Mouse (Mus musculus) embryonic facial prominence, embryonic 14.5 days (tissue): ENCODE measurements around the gene Max. TPM values are rescaled to one million over a fixed set of nuclear protein-coding genes. Genes with fewer than 3 reads are reported as not detected.

Experiments
- ATAC-seq: fragments of 200-750 bp; cut with Nextera tagmentation; 2 replicates; pipeline ENCODE4 v1.8.0; 2017; ENCODE audit warnings: low read depth, moderate number of reproducible peaks, moderate TSS enrichment
- DNase-seq: peaks from one replicate; pipeline ENCODE4 v3.0.0-alpha.2; 2015; ENCODE audit warnings: low spot score
- H3K27ac ChIP-seq: fragments of 300-500 bp; sonication (generic); replicated peaks from 2 replicates; pipeline ENCODE4 v1.5.1; 2014; ENCODE audit warnings: low read depth, mild to moderate bottlenecking, low read length, moderate library complexity
- H3K27me3 ChIP-seq: fragments of 300-500 bp; sonication (generic); replicated peaks from 2 replicates; pipeline ENCODE4 v1.6.1; 2014; ENCODE audit warnings: low read length; ENCODE audit not compliant: control insufficient read depth, insufficient read depth
- H3K36me3 ChIP-seq: fragments of 300-500 bp; sonication (generic); 2 replicates; pipeline ENCODE4 v1.6.1; 2014; ENCODE audit warnings: low read length, mixed read lengths; ENCODE audit not compliant: control insufficient read depth, insufficient read depth
- H3K4me1 ChIP-seq: fragments of 300-500 bp; sonication (generic); 2 replicates; pipeline ENCODE4 v1.6.1; 2014; ENCODE audit warnings: antibody characterized with exemption, low read length; ENCODE audit not compliant: control insufficient read depth, insufficient read depth
- H3K4me2 ChIP-seq: fragments of 300-500 bp; sonication (generic); 2 replicates; pipeline ENCODE4 v1.6.1; 2014; ENCODE audit warnings: low read depth, mild to moderate bottlenecking, low read length, moderate library complexity, mixed read lengths
- H3K4me3 ChIP-seq: fragments of 300-500 bp; sonication (generic); 2 replicates; pipeline ENCODE4 v1.5.1; 2014; ENCODE audit warnings: low read depth, mild to moderate bottlenecking, low read length
- H3K9ac ChIP-seq: fragments of 300-500 bp; sonication (generic); 2 replicates; pipeline ENCODE4 v1.6.1; 2014; ENCODE audit warnings: low read depth, mild to moderate bottlenecking, low read length, moderate library complexity, mixed read lengths
- H3K9me3 ChIP-seq: fragments of 300-500 bp; sonication (generic); 2 replicates; pipeline ENCODE4 v1.6.1; 2016; ENCODE audit warnings: low read length; ENCODE audit not compliant: control insufficient read depth
- WGBS: fragments of 180-500 bp; shearing (Covaris S2); extraction: QIAGEN DNeasy Blood & Tissue Kit; methylation state at CpG from one replicate; pipeline ENCODE4 v1.1.7; 2014; 5-methylcytosine and 5-hydroxymethylcytosine counted together
- polyA plus RNA-seq: library from polyadenylated mRNA; unstranded; fragments of >200 nt; fragmentation: Nextera tagmentation; extraction: Ambion mirVana; gene quantifications from 2 replicates; pipeline ENCODE4 v1.2.1, GENCODE M21; 2014

The Max gene
- polyA plus RNA-seq, 1 experiment from 2014 or later: 39.3 TPM

DNA sequence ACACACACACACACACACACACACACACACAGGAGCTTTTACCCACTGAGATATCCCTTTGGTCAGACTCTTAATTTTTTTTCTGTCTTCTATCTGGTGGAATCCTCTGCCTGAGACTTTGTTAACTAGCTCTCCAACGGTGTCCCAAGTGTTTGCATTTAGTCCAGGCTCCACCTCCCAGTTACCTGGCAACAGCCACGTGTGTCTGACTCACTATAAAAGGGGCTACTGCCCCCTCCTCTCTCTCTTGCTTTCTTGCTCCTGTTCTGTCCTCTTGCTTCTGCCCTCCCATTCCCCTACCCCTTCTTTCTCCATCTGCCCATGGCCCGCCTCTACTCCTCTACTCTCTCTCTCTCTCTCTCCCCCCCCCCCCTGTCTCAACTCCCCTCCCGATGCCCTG, 3.9 kb upstream of the Max start:
- peaks cover 3% of the 10 kb centered on the region; the same call in 1 of the 2 replicates for H3K4me1 ChIP-seq
- DNase-seq (peak; percentile 14), ATAC-seq (no peak)
- H3K27ac ChIP-seq: no peak overlapping the region
- H3K9ac ChIP-seq: no peak overlapping the region
- H3K27me3 ChIP-seq: no peaks in the 10 kb centered on the region
- WGBS: 18% methylated on average over 4 of the region's 4 CpGs
- no peak overlapping the region for H3K4me2 ChIP-seq
- no peaks in the 10 kb centered on the region for H3K36me3 ChIP-seq
- no peak overlapping the region for H3K4me3 ChIP-seq
- no peaks in the 10 kb centered on the region for H3K9me3 ChIP-seq

DNA sequence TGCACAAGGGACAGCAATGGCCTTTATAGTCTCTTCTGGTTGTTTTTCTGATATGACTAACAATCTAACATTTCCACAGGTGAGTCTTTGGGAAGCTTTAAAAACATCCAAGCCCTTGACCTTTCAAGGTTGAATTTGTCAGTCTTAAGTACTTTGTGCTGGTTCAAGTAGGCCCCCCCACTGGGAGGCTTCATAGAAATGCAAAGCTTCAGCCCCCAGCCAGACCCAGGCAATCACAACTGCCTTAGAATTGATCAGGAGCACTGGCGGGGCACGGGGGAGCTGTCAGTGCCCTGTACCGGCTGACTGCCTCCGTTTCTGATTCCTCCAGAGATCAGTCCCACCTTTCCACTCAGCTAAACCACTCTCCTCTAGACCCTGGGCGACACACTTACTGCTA, 3.1 kb upstream of the Max start:
- H3K4me3 ChIP-seq: no peak overlapping the region
- no peak overlapping the region for H3K4me2 ChIP-seq
- 25% methylated on average over 5 of the region's 5 CpGs for WGBS
- H3K27ac ChIP-seq: no peak overlapping the region
- H3K27me3 ChIP-seq: no peaks in the 10 kb centered on the region
- no peak for DNase-seq
- H3K36me3 ChIP-seq: no peaks in the 10 kb centered on the region
- ATAC-seq: no peak
- peaks cover 4% of the 10 kb centered on the region; the same call in 1 of the 2 replicates for H3K4me1 ChIP-seq
- no peak overlapping the region for H3K9ac ChIP-seq
- no peaks in the 10 kb centered on the region for H3K9me3 ChIP-seq

DNA sequence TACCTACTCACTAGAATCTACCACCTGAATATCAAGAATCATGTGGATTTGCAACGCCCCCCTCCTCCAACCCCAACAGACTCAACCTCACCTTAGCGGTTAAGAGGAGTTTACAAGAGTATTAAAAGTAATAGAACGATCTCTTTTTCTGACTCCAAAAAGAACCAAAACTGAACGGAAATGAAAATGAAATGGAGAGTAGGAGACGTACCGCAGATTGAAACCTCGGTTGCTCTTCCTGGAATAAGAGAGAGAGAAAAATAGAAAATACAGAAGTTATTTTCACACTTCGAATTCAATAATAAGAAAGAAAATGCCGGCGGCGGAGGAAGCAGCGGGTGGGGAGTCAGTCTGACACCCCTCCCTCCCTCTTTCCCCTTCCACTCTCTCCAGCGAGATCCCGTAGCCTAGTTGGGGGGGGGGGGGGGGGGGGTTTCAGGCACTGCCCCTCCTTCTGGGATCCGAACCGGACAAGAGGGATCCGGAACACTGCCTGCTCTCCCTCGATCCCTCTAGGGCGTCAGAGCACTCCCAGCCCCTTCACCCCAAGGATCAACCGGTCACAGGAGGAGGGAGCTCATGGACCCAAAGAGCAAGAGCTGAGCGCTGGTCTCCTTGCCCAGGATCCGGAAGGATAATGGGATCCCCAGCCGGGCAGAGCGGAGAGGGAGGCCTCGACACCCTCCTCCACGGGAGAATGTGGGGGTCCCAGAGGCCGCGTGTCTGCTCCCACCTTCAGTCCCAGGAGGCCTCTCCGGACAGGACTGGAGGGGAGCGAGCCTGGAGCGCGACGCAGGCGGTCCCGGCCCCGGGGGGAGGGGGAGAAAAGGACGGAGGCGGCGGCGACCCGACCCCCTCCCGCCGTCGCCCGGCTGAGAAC, 709 bp downstream of the Max start:
- H3K4me2 ChIP-seq: peak overlapping the region; percentile 78
- peak overlapping the region; percentile 76 for H3K9ac ChIP-seq
- peak overlapping the region; percentile 63; the same call in 1 of the 2 replicates for H3K27ac ChIP-seq
- DNase-seq (peak; percentile 13), ATAC-seq (no peak)
- WGBS: 9% methylated on average over 21 of the region's 45 CpGs
- peaks cover 21% of the 10 kb centered on the region for H3K36me3 ChIP-seq
- peak overlapping the region; percentile 75 for H3K4me3 ChIP-seq
- no peaks in the 10 kb centered on the region for H3K27me3 ChIP-seq
- peaks cover 4% of the 10 kb centered on the region; the same call in 1 of the 2 replicates for H3K4me1 ChIP-seq
- H3K9me3 ChIP-seq: no peaks in the 10 kb centered on the region

DNA sequence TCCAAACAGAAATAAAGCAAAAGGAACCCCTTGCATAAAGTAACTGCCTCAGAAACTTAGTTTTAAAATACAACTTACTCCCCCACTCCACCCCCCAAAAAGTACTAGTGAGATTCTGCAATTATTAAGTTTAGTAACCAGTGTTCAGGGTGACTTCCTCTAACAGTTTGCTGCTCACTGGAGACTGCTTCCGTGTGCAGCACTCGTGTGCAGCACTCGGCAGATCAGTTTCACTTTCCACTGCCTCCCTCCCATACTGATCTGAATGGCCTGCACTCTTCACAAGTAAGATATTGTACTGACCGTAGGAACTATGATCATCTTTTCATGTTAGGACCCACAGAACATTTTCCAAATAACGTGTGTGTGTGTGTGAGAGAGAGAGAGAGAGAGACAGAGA, 4.3 kb downstream of the Max start:
- H3K9me3 ChIP-seq: no peaks in the 10 kb centered on the region
- 84% methylated on average over 5 of the region's 5 CpGs for WGBS
- peaks cover 8% of the 10 kb centered on the region; the same call in 1 of the 2 replicates for H3K4me1 ChIP-seq
- no peak overlapping the region for H3K4me2 ChIP-seq
- ATAC-seq (no peak), DNase-seq (no peak)
- H3K27me3 ChIP-seq: no peaks in the 10 kb centered on the region
- H3K36me3 ChIP-seq: peaks cover 44% of the 10 kb centered on the region
- H3K27ac ChIP-seq: no peak overlapping the region
- H3K9ac ChIP-seq: no peak overlapping the region
- H3K4me3 ChIP-seq: no peak overlapping the region

DNA sequence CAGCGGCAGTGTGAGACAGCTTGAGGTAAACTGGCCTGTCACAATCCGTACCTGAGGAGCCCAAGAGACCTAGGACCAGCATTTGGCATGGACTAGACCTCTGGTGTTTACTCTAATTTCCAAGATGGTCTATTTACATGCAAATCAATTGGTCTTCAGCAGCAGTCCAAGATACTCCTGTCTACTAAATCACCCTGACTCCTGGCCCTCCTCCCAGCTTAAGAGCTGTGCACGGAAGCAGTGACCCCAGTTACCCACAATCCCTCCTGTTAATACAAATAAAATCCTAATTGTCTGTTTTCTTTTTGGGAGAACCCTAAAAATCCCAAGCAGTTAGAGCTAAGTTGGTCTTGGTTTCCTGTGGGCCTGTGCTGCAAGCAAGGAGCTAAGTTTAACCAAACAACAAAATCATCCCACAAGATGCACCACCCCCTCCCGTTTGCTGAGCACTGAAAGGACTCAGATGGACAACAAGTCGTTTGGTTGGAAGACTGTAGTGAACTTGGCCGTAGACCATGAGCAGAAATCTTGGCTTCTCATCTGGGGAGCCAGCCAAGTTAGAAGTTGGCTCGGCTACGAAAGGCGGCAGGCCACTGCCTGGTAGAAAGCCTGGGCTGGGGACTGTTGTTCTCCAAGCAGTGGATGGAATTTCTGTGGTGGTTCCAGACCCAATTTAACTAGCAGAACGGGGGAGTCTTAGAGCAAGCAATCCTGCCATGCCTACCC, 7.1 kb downstream of the Max start:
- ATAC-seq: peak; percentile 50
- H3K36me3 ChIP-seq: peaks cover 72% of the 10 kb centered on the region

DNA sequence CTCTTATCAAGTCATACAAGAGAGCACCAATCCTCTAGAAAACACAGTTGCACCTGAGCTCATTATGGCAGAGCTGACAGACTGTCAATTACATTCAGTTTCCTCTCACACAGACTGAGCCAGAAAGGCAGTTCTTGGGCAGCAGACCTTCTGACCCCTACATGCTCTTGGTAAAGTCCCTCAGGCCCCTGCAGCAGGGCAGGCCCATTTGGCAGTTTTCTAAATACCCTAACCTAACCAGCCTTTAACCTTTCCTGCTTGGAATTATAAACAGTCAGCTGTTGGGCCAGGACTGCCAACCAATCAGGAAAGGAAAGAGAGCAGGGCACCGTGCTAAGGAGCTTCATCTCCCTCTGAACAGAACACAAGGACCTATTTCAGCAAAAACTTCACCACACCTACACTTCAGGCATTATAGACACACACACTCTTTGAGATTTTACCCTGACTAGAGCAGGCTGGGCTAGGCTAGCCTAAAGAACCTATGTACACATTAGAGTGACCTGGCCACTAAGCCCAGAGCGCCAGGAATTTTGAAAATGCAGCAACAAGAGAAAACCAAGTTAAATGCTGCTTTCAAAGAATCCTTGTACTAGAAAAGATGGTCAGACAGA, 8.1 kb downstream of the Max start:
- ATAC-seq (no peak), DNase-seq (no peak)
- H3K4me1 ChIP-seq: 0 out of 2 replicates have a peak, but pooled peaks cover 3% of the 10 kb centered on the region
- no peak overlapping the region for H3K4me3 ChIP-seq
- H3K9ac ChIP-seq: no peak overlapping the region
- H3K27me3 ChIP-seq: no peaks in the 10 kb centered on the region
- no peak overlapping the region for H3K4me2 ChIP-seq
- 86% methylated on average over 2 of the region's 2 CpGs for WGBS
- no peaks in the 10 kb centered on the region for H3K9me3 ChIP-seq
- H3K36me3 ChIP-seq: peaks cover 73% of the 10 kb centered on the region
- no peak overlapping the region for H3K27ac ChIP-seq

More for the DNA sequence above, 7.1 kb downstream of the Max start:
- H3K27ac ChIP-seq: peak overlapping the region; percentile 61
- no peaks in the 10 kb centered on the region for H3K27me3 ChIP-seq
- no peak overlapping the region for H3K4me2 ChIP-seq
- H3K9me3 ChIP-seq: no peaks in the 10 kb centered on the region
- no peak overlapping the region for H3K9ac ChIP-seq
- peak; percentile 79 for DNase-seq
- no peak overlapping the region for H3K4me3 ChIP-seq
- WGBS: 70% methylated on average over 10 of the region's 10 CpGs
- H3K4me1 ChIP-seq: 0 out of 2 replicates have a peak, but pooled peaks cover 3% of the 10 kb centered on the region

DNA sequence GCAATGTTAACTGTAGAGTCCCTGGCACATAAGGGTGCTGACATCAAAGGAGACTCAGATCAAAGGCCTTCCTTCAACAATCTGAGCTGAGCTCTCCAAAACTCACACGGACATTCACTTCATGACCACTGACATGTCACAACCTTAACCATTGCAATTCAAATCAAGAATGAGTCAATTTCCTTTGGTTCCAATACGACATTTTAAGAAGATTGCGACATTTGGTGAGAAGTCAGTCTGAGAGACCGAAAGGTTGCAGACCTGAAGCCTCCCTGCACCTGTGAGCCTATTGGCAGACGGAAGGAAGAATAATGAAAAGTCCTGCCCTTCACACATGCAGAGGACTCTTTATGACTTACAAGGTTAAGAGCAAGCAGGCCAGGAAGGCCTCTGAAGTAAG, 11.7 kb downstream of the Max start:
- Histone ChIP-seq H3K9me3 (no peaks in the 10 kb centered on the region), H3K4me3 (no peak overlapping the region), H3K9ac (no peak overlapping the region), H3K4me2 (no peak overlapping the region), H3K27me3 (no peaks in the 10 kb centered on the region), H3K27ac (no peak overlapping the region), H3K4me1 (0 out of 2 replicates have a peak, but pooled peaks cover 1% of the 10 kb centered on the region), H3K36me3 (peaks cover 84% of the 10 kb centered on the region)
- 90% methylated on average over 5 of the region's 5 CpGs for WGBS
- DNase-seq: no peak
- no peak for ATAC-seq

DNA sequence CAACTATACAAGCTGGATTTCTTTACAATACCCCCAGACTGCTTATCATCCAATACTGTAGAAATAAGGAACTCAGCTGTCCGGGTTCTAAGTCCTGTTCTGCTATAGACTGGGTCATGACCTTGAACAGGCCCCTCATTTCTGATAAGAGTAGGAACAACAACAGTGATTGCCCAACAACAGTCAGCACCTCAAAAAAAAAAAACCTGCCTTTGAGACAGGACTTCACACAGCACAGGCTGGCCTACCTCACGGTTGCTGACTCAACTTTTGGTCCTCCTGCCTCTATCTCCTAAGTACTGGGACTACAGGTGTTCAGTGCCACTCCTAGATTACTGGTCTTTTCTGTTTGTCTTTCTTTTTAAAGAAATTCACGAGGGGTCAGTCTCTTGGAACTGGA, 13.2 kb downstream of the Max start:
- DNase-seq (no peak), ATAC-seq (no peak)
- no peak overlapping the region for H3K27ac ChIP-seq
- H3K9ac ChIP-seq: no peak overlapping the region
- H3K36me3 ChIP-seq: peaks cover 94% of the 10 kb centered on the region
- H3K9me3 ChIP-seq: no peaks in the 10 kb centered on the region
- WGBS: 90% methylated on average over 3 of the region's 3 CpGs
- no peaks in the 10 kb centered on the region for H3K4me1 ChIP-seq
- no peak overlapping the region for H3K4me2 ChIP-seq
- no peaks in the 10 kb centered on the region for H3K27me3 ChIP-seq
- no peak overlapping the region for H3K4me3 ChIP-seq
